Mouse (Mus musculus) heart, embryonic 13.5 days (tissue): ENCODE measurements around the gene Cryge. TPM values are rescaled to one million over a fixed set of nuclear protein-coding genes. Genes with fewer than 3 reads are reported as not detected.

Experiments used
- ATAC-seq: fragments of 200-750 bp; cut with Nextera tagmentation; 2 replicates; pipeline ENCODE4 v1.8.0; 2017; ENCODE audit warnings: moderate TSS enrichment; ENCODE audit not compliant: insufficient number of reproducible peaks, low FRiP score, low TSS enrichment; ENCODE audit errors: extremely low read depth
- H3K27ac ChIP-seq: fragments of 300-500 bp; sonication (generic); replicated peaks from 2 replicates; pipeline ENCODE4 v1.5.1; 2015; ENCODE audit warnings: moderate library complexity, mild to moderate bottlenecking, inconsistent platforms
- H3K27me3 ChIP-seq: fragments of 300-500 bp; sonication (generic); replicated peaks from 2 replicates; pipeline ENCODE4 v1.6.1; 2015; ENCODE audit warnings: mild to moderate bottlenecking, inconsistent platforms
- H3K36me3 ChIP-seq: fragments of 300-500 bp; sonication (generic); 2 replicates; pipeline ENCODE4 v1.6.1; 2015; ENCODE audit warnings: mild to moderate bottlenecking, inconsistent platforms
- H3K4me1 ChIP-seq: fragments of 300-500 bp; sonication (generic); 2 replicates; pipeline ENCODE4 v1.6.1; 2015; ENCODE audit warnings: inconsistent platforms
- H3K4me2 ChIP-seq: fragments of 300-500 bp; sonication (generic); 2 replicates; pipeline ENCODE4 v1.6.1; 2015; ENCODE audit warnings: inconsistent platforms, mild to moderate bottlenecking, moderate library complexity
- H3K4me3 ChIP-seq: fragments of 300-500 bp; sonication (generic); 2 replicates; pipeline ENCODE4 v1.5.1; 2015; ENCODE audit warnings: moderate library complexity, mild to moderate bottlenecking, inconsistent platforms
- H3K9ac ChIP-seq: fragments of 300-500 bp; sonication (generic); 2 replicates; pipeline ENCODE4 v1.6.1; 2015; ENCODE audit warnings: inconsistent platforms, mild to moderate bottlenecking, moderate library complexity
- H3K9me3 ChIP-seq: fragments of 300-500 bp; sonication (generic); 2 replicates; pipeline ENCODE4 v1.6.1; 2016; ENCODE audit warnings: inconsistent platforms
- WGBS: fragments of 180-500 bp; shearing (Covaris S2); methylation state at CpG from one replicate; pipeline ENCODE4 v1.1.7; 2015; ENCODE audit warnings: mixed read lengths; 5-methylcytosine and 5-hydroxymethylcytosine counted together
- polyA plus RNA-seq: library from polyadenylated mRNA; unstranded; fragments of >200 nt; fragmentation: Nextera tagmentation; extraction: Ambion mirVana; gene quantifications from 2 replicates; pipeline ENCODE4 v1.2.1, GENCODE M21; 2015

The Cryge gene
- polyA plus RNA-seq, 1 experiment from 2014 or later: not detected

DNA sequence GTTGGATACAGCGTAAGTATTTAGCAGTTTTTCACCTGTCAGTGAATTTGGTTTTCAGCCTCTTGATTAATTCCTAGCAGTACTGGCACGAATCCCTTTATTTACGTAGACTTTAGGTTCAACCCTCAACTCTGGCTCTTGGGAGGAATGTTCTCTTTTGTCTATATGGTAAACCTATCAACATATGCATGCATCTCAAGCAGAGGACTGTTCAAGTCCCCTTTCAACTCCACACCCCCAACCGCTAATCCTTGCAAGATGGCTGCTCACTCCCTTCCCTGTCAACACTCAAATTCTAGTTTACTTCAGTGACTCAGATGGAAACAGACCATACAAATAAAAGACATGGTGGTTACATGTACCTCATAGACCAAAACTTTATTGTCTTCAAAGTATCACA, 38.2 kb downstream of the Cryge start:
- no peak overlapping the region for H3K4me3 ChIP-seq
- no peak overlapping the region for H3K4me2 ChIP-seq
- no peak overlapping the region for H3K27ac ChIP-seq
- 81% methylated on average over 4 of the region's 4 CpGs for WGBS
- no peak overlapping the region for H3K9ac ChIP-seq
- no peak for ATAC-seq
- H3K27me3 ChIP-seq: no peaks in the 10 kb centered on the region
- H3K36me3 ChIP-seq: no peaks in the 10 kb centered on the region
- H3K9me3 ChIP-seq: no peaks in the 10 kb centered on the region
- H3K4me1 ChIP-seq: no peaks in the 10 kb centered on the region; the same call in 1 of the 2 replicates

DNA sequence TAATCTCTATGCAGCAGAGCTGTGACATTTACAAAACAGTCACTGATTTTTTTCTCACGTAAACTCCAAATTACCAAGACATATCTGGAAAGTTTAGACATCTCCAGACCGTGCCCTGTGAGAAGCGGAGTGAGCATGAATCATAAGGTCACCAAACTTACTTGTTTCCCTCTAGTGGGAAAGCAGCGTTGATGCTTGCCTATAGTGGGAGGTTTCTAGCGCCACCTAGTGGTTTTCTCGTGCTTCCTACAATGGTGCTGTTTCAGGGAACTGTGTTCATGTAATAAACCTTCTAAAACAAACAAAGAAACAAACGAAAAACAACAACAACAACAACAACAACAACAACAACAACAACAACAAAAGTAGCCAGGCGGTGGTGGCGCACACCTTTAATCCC, 40.8 kb downstream of the Cryge start:
- Histone ChIP-seq H3K4me3 (no peak overlapping the region), H3K4me2 (no peak overlapping the region), H3K9me3 (no peaks in the 10 kb centered on the region), H3K27me3 (no peaks in the 10 kb centered on the region), H3K36me3 (no peaks in the 10 kb centered on the region), H3K9ac (no peak overlapping the region), H3K27ac (no peak overlapping the region), H3K4me1 (no peaks in the 10 kb centered on the region; the same call in 1 of the 2 replicates)
- no peak for ATAC-seq
- 6% methylated on average over 9 of the region's 9 CpGs for WGBS

DNA sequence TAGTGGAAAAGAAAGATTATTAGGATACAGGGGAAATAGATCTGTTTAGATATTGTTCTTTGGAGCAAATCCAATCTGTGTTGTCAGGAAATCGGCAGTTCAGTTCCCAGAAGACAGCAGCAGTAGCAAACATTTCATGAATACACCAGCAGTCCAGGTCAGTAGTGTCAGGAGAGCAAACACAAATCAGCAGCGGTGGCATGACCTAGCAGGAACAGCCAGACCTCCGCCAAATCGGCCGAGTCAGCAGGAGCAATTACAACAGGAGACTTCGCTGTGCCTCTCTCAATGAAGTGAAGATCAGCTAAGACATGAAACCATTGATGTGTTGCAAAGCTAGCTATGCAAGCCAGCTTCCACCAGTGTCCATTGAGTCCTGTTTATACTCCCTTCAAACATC, 45.4 kb downstream of the Cryge start:
- Histone ChIP-seq H3K9me3 (no peaks in the 10 kb centered on the region), H3K9ac (no peak overlapping the region)
- 84% methylated on average over 6 of the region's 6 CpGs for WGBS

DNA sequence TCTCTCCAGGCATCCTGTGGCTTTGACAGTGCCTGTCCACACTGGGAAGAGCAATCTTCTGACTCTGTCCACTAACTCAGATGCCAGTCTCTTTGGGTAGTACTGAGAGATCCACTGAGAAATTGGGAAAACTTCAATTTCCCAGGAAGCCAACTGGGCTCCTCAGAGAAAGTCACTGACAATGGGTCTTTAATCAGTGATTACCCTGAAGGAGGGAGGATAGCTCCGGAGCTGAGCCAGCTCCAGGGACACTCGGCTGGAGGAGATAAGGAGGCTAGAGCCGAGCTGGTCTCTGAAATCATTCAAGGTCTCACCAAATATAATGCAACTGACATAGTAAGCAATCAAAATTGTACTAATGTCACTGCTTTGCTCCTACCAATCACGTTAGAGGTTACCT, 46.4 kb downstream of the Cryge start:
- Histone ChIP-seq H3K36me3 (no peaks in the 10 kb centered on the region), H3K4me1 (no peaks in the 10 kb centered on the region), H3K9ac (no peak overlapping the region), H3K27ac (no peak overlapping the region), H3K27me3 (no peaks in the 10 kb centered on the region), H3K4me2 (no peak overlapping the region), H3K9me3 (no peaks in the 10 kb centered on the region), H3K4me3 (no peak overlapping the region)
- ATAC-seq: no peak
- 38% methylated on average over 4 of the region's 4 CpGs for WGBS

More for the DNA sequence above, 45.4 kb downstream of the Cryge start:
- Histone ChIP-seq H3K36me3 (no peaks in the 10 kb centered on the region), H3K27me3 (no peaks in the 10 kb centered on the region), H3K4me1 (no peaks in the 10 kb centered on the region; the same call in 1 of the 2 replicates), H3K27ac (no peak overlapping the region), H3K4me3 (no peak overlapping the region), H3K4me2 (no peak overlapping the region)
- ATAC-seq: no peak

Other genes with a start within 250 kb of the Cryge start
- gene Plekhm3, start 94.3 kb downstream of the Cryge start, polyA plus RNA-seq: 6.4 and 6.9 TPM in 2 replicates
- 0.33 and 0.46 TPM in 2 replicates for gene Akr1cl, start 18.4 kb downstream of the Cryge start, polyA plus RNA-seq
- not detected in 2 replicates for gene Crygd, start 12.3 kb upstream of the Cryge start, polyA plus RNA-seq
- not detected in 2 replicates for gene Crygc, start 22.5 kb upstream of the Cryge start, polyA plus RNA-seq
- gene Crygb, start 31.1 kb upstream of the Cryge start, polyA plus RNA-seq: 0.83 and 1.1 TPM in 2 replicates
- not detected in 2 replicates for gene Cryga, start 52.2 kb upstream of the Cryge start, polyA plus RNA-seq
- gene Gm28845, start 68.4 kb upstream of the Cryge start, polyA plus RNA-seq: not detected in 2 replicates
- 0.16 and 0.29 TPM in 2 replicates for gene D630023F18Rik, start 72.1 kb upstream of the Cryge start, polyA plus RNA-seq
- gene Idh1, start 135.4 kb upstream of the Cryge start, polyA plus RNA-seq: 62.0 and 64.2 TPM in 2 replicates
- gene Pikfyve, start 135.5 kb upstream of the Cryge start, polyA plus RNA-seq: 5.0 and 5.8 TPM in 2 replicates
- gene Pth2r, start 230.9 kb upstream of the Cryge start, polyA plus RNA-seq: not detected in 2 replicates